16 mouse cellular contexts compared by ENCODE assay signal in genomic region chr11:8680650-8681049, GRCm38 (mm10). TPM values are rescaled to one million over a fixed set of nuclear protein-coding genes. Genes with fewer than 3 reads are reported as not detected.
A peak's percentile ranks its signal among the peaks of the same experiment; 100 is the strongest.
DNase-seq lines count a peak whose midpoint lies in the region; ATAC-seq and TF ChIP-seq lines count a peak whose summit lies in the region.
"Had no signal": no experiment of that assay in that cellular context is flagged by ENCODE, and none has a peak within 500 bp of the region (broad histone marks: within the 10 kb centered on the region; RNA-seq: fewer than 3 reads in every experiment).

No protein-coding gene starts in this region.

- ATAC-seq in lung, embryonic 14.5 days (ENCODE audit: insufficient read depth): peak; percentile 61
- no peak for ATAC-seq in embryonic facial prominence, embryonic 13.5 days (ENCODE audit: insufficient number of reproducible peaks, insufficient read depth, low FRiP score, low TSS enrichment, low read depth)
- ATAC-seq in forebrain, embryonic 16.5 days: peak; percentile 52
- ATAC-seq in stomach, embryonic 15.5 days (ENCODE audit: insufficient read depth, low FRiP score, low read depth): no peak

- no peak overlapping the region for H3K4me3 ChIP-seq in lung, embryonic 14.5 days (ENCODE audit: low read depth, low read length)
- no peak overlapping the region for H3K4me3 ChIP-seq in embryonic facial prominence, embryonic 13.5 days
- no peak overlapping the region for H3K4me3 ChIP-seq in forebrain, embryonic 16.5 days (replicated peaks; ENCODE audit: low read length)
- no peak overlapping the region for H3K4me3 ChIP-seq in stomach, embryonic 15.5 days (replicated peaks)
- H3K4me3 ChIP-seq: neural tube, embryonic 15.5 days had no signal

- H3K9ac ChIP-seq in lung, embryonic 14.5 days: no peak overlapping the region
- no peak overlapping the region for H3K9ac ChIP-seq in embryonic facial prominence, embryonic 13.5 days
- no peak overlapping the region for H3K9ac ChIP-seq in forebrain, embryonic 16.5 days (replicated peaks; ENCODE audit: low read depth, low read length)
- no peak overlapping the region for H3K9ac ChIP-seq in stomach, embryonic 15.5 days
- H3K9ac ChIP-seq: neural tube, embryonic 15.5 days had no signal

- TF ChIP-seq CTCF in lung, embryonic 14.5 days (IDR thresholded peaks at IDR 0.05; ENCODE audit: low read depth): no peak

- DNase-seq in lung, embryonic 14.5 days: peak; percentile 79
- DNase-seq in lung, postnatal 36 days: no peak
- no peak for DNase-seq in heart, postnatal 25 days (ENCODE audit: low spot score)
- no peak for DNase-seq in heart, adult 18-20 months
- DNase-seq: adrenal gland, adult 8-10 months; cerebellum, postnatal 10 days; gastrocnemius, postnatal 25 days; heart, postnatal 36 days; kidney, postnatal 36 days; right cerebral cortex, adult 18-20 months; thymus, postnatal 4 days had no signal

- intact Hi-C loops in heart, postnatal 25 days (cut with DNase I): no loop called here

- no peaks in the 10 kb centered on the region for H3K27me3 ChIP-seq in lung, embryonic 14.5 days (ENCODE audit: insufficient read depth, low read length)
- H3K27me3 ChIP-seq in embryonic facial prominence, embryonic 13.5 days: no peaks in the 10 kb centered on the region
- H3K27me3 ChIP-seq in forebrain, embryonic 16.5 days (replicated peaks; ENCODE audit: control insufficient read depth, insufficient read depth, low read length): no peaks in the 10 kb centered on the region
- H3K27me3 ChIP-seq in stomach, embryonic 15.5 days (replicated peaks): no peaks in the 10 kb centered on the region
- H3K27me3 ChIP-seq: neural tube, embryonic 15.5 days had no signal

- 21% methylated on average over 7 of the region's 7 CpGs for WGBS in lung, embryonic 14.5 days
- whole genome bisulfite sequencing in embryonic facial prominence, embryonic 13.5 days: 10% methylated on average over 7 of the region's 7 CpGs
- WGBS in forebrain, embryonic 16.5 days: 14% methylated on average over 7 of the region's 7 CpGs
- WGBS in stomach, embryonic 15.5 days: 32% methylated on average over 7 of the region's 7 CpGs

- H3K36me3 ChIP-seq in lung, embryonic 14.5 days (ENCODE audit: insufficient read depth): no peaks in the 10 kb centered on the region
- H3K36me3 ChIP-seq in embryonic facial prominence, embryonic 13.5 days: no peaks in the 10 kb centered on the region
- H3K36me3 ChIP-seq in forebrain, embryonic 16.5 days (ENCODE audit: control insufficient read depth, insufficient read depth): no peaks in the 10 kb centered on the region
- H3K36me3 ChIP-seq in stomach, embryonic 15.5 days: no peaks in the 10 kb centered on the region
- H3K36me3 ChIP-seq: neural tube, embryonic 15.5 days had no signal

- H3K27ac ChIP-seq in lung, embryonic 14.5 days (ENCODE audit: low read depth): peak overlapping the region; percentile 82
- H3K27ac ChIP-seq in embryonic facial prominence, embryonic 13.5 days: peak overlapping the region; percentile 69
- H3K27ac ChIP-seq in forebrain, embryonic 16.5 days (ENCODE audit: low read length): peak overlapping the region; percentile 4; the same call in 1 of the 2 replicates
- peak overlapping the region; percentile 52 for H3K27ac ChIP-seq in stomach, embryonic 15.5 days
- H3K27ac ChIP-seq: neural tube, embryonic 15.5 days had no signal

- peaks cover 10% of the 10 kb centered on the region for H3K4me1 ChIP-seq in lung, embryonic 14.5 days (ENCODE audit: insufficient read depth)
- peaks cover 18% of the 10 kb centered on the region for H3K4me1 ChIP-seq in embryonic facial prominence, embryonic 13.5 days
- H3K4me1 ChIP-seq in forebrain, embryonic 16.5 days (replicated peaks; ENCODE audit: control insufficient read depth, insufficient read depth, low read length): peaks cover 12% of the 10 kb centered on the region
- no peaks in the 10 kb centered on the region; the same call in 1 of the 2 replicates for H3K4me1 ChIP-seq in stomach, embryonic 15.5 days
- H3K4me1 ChIP-seq: neural tube, embryonic 15.5 days had no signal

- H3K9me3 ChIP-seq in lung, embryonic 14.5 days (ENCODE audit: low read depth, low read length): no peaks in the 10 kb centered on the region
- no peaks in the 10 kb centered on the region for H3K9me3 ChIP-seq in embryonic facial prominence, embryonic 13.5 days
- no peaks in the 10 kb centered on the region; the same call in 1 of the 2 replicates for H3K9me3 ChIP-seq in forebrain, embryonic 16.5 days (ENCODE audit: control insufficient read depth, low read length)
- no peaks in the 10 kb centered on the region for H3K9me3 ChIP-seq in stomach, embryonic 15.5 days
- H3K9me3 ChIP-seq: neural tube, embryonic 15.5 days had no signal

- peak overlapping the region; percentile 21; the same call in 1 of the 2 replicates for H3K4me2 ChIP-seq in lung, embryonic 14.5 days
- peak overlapping the region; percentile 18; the same call in 1 of the 2 replicates for H3K4me2 ChIP-seq in embryonic facial prominence, embryonic 13.5 days
- H3K4me2 ChIP-seq in forebrain, embryonic 16.5 days (ENCODE audit: low read length): no peak overlapping the region
- H3K4me2 ChIP-seq in stomach, embryonic 15.5 days: peak overlapping the region; percentile 6; the same call in 1 of the 2 replicates
- H3K4me2 ChIP-seq: liver, embryonic 11.5 days; neural tube, embryonic 15.5 days had no signal

RNA-seq across cellular contexts. Expression of gene Tns3, which starts 16.3 kb away (rescaled TPM):
- 34.7 and 41.0 TPM in 2 replicates for polyA plus RNA-seq in lung, embryonic 14.5 days (2014; fragmentation: Nextera tagmentation; extraction: Ambion mirVana)
- polyA plus RNA-seq in embryonic facial prominence, embryonic 13.5 days (2015; fragmentation: Nextera tagmentation; extraction: Ambion mirVana): 35.0 and 35.5 TPM in 2 replicates
- 8.8 TPM in 2 replicates for polyA plus RNA-seq in forebrain, embryonic 16.5 days (2015; fragmentation: Nextera tagmentation; extraction: Ambion mirVana)
- 26.9 and 28.9 TPM in 2 replicates for polyA plus RNA-seq in stomach, embryonic 15.5 days (2015; fragmentation: Nextera tagmentation; extraction: Ambion mirVana)
- 10 to 100 TPM; 21.2 to 21.4 TPM for total RNA-seq in heart, postnatal 25 days (2021)
- 10 to 100 TPM; 22.3 to 23.2 TPM for total RNA-seq in heart, adult 18-20 months (2021)

Comparison
In these comparisons a context has a peak if more than half of its experiments do, and no peak if none do; other contexts are left out.
1. ATAC-seq: peak in lung, embryonic 14.5 days (single experiment) and forebrain, embryonic 16.5 days (single experiment); none in embryonic facial prominence, embryonic 13.5 days (single experiment) and stomach, embryonic 15.5 days (single experiment).
2. H3K27ac ChIP-seq: peak in every context shown above with its lines; median percentile 82 in lung, embryonic 14.5 days; 69 in embryonic facial prominence, embryonic 13.5 days; 52 in stomach, embryonic 15.5 days; 4 in forebrain, embryonic 16.5 days.